Mouse (Mus musculus): ENCODE results near the gene Zgpat. TPM values are rescaled to one million over a fixed set of nuclear protein-coding genes. Genes with fewer than 3 reads are reported as not detected.

Zgpat gene
- polyA plus RNA-seq, 1 experiment from 2014 or later: 36.2 TPM

- no peak overlapping the region for H3K4me3 ChIP-seq (replicated peaks)
- WGBS: 46% methylated on average over 2 of the region's 2 CpGs
These were observed 48.4 kb downstream of the Zgpat start for GRCm38 (mm10) chr2:181413141-181413540.

GRCm38 (mm10) chr2:181415945-181416344 is 51.2 kb downstream of the Zgpat start:
- H3K9me3 ChIP-seq: no peaks in the 10 kb centered on the region
- no peak overlapping the region for H3K4me2 ChIP-seq
- no peaks in the 10 kb centered on the region for H3K4me1 ChIP-seq
- no peak overlapping the region for H3K9ac ChIP-seq
- ATAC-seq (ENCODE audit: insufficient read depth, low FRiP score, low read depth): no peak
- no peak overlapping the region for H3K27ac ChIP-seq
- H3K4me3 ChIP-seq (replicated peaks): no peak overlapping the region
- H3K27me3 ChIP-seq (replicated peaks): no peaks in the 10 kb centered on the region
- no peaks in the 10 kb centered on the region for H3K36me3 ChIP-seq
- WGBS: 47% methylated on average over 3 of the region's 3 CpGs

More at GRCm38 (mm10) chr2:181413141-181413540, 48.4 kb downstream of the Zgpat start:
- no peak overlapping the region for H3K27ac ChIP-seq
- H3K9me3 ChIP-seq: no peaks in the 10 kb centered on the region
- no peaks in the 10 kb centered on the region for H3K27me3 ChIP-seq (replicated peaks)
- H3K4me2 ChIP-seq: no peak overlapping the region
- no peak for ATAC-seq (ENCODE audit: insufficient read depth, low FRiP score, low read depth)
- H3K36me3 ChIP-seq: no peaks in the 10 kb centered on the region
- no peak overlapping the region for H3K9ac ChIP-seq
- H3K4me1 ChIP-seq: no peaks in the 10 kb centered on the region

- WGBS: 68% methylated on average over 7 of the region's 7 CpGs
- Histone ChIP-seq H3K4me3 (replicated peaks) (no peak overlapping the region), H3K27ac (no peak overlapping the region), H3K27me3 (replicated peaks) (no peaks in the 10 kb centered on the region), H3K4me2 (no peak overlapping the region), H3K9me3 (no peaks in the 10 kb centered on the region), H3K36me3 (no peaks in the 10 kb centered on the region), H3K9ac (no peak overlapping the region), H3K4me1 (no peaks in the 10 kb centered on the region)
- peak; percentile 79; the same call in 1 of the 2 replicates for ATAC-seq (ENCODE audit: insufficient read depth, low FRiP score, low read depth)
These were observed 54.6 kb downstream of the Zgpat start for GRCm38 (mm10) chr2:181419359-181419758.

- Histone ChIP-seq H3K27me3 (replicated peaks) (no peaks in the 10 kb centered on the region), H3K4me1 (no peaks in the 10 kb centered on the region), H3K9me3 (no peaks in the 10 kb centered on the region), H3K4me3 (replicated peaks) (no peak overlapping the region), H3K27ac (no peak overlapping the region), H3K36me3 (no peaks in the 10 kb centered on the region), H3K4me2 (no peak overlapping the region), H3K9ac (no peak overlapping the region)
- WGBS: 58% methylated on average over 4 of the region's 4 CpGs
- no peak for ATAC-seq (ENCODE audit: insufficient read depth, low FRiP score, low read depth)
These were observed 55.7 kb downstream of the Zgpat start for GRCm38 (mm10) chr2:181420426-181420825.

- H3K4me3 ChIP-seq (replicated peaks): no peak overlapping the region
- H3K9me3 ChIP-seq: no peaks in the 10 kb centered on the region
- H3K4me2 ChIP-seq: no peak overlapping the region
- no peak overlapping the region for H3K9ac ChIP-seq
- H3K27me3 ChIP-seq (replicated peaks): no peaks in the 10 kb centered on the region
- no peaks in the 10 kb centered on the region for H3K4me1 ChIP-seq
- H3K27ac ChIP-seq: no peak overlapping the region
- H3K36me3 ChIP-seq: no peaks in the 10 kb centered on the region
- ATAC-seq (ENCODE audit: insufficient read depth, low FRiP score, low read depth): peak; percentile 81; the same call in 1 of the 2 replicates
- WGBS: 67% methylated on average over 4 of the region's 4 CpGs
These were observed 56.3 kb downstream of the Zgpat start for GRCm38 (mm10) chr2:181420903-181421638.

GRCm38 (mm10) chr2:181423834-181424233 is 59.1 kb downstream of the Zgpat start:
- Histone ChIP-seq H3K9me3 (no peaks in the 10 kb centered on the region), H3K4me3 (replicated peaks) (no peak overlapping the region), H3K36me3 (no peaks in the 10 kb centered on the region), H3K9ac (no peak overlapping the region), H3K27ac (no peak overlapping the region), H3K4me1 (no peaks in the 10 kb centered on the region), H3K4me2 (no peak overlapping the region), H3K27me3 (replicated peaks) (no peaks in the 10 kb centered on the region)
- ATAC-seq (ENCODE audit: insufficient read depth, low FRiP score, low read depth): no peak
- 92% methylated on average over 9 of the region's 9 CpGs for WGBS

Other genes with a start within 250 kb of the Zgpat start
- 1.5 TPM in 2 replicates for gene Kcnq2, start 229.6 kb upstream of the Zgpat start, polyA plus RNA-seq (2015; fragmentation: Nextera tagmentation; extraction: Ambion mirVana)
- gene Eef1a2, start 207.9 kb upstream of the Zgpat start, polyA plus RNA-seq (2015; fragmentation: Nextera tagmentation; extraction: Ambion mirVana): 0.18 and 0.36 TPM in 2 replicates
- 249 and 269 TPM in 2 replicates for gene Ppdpf, start 177.7 kb upstream of the Zgpat start, polyA plus RNA-seq (2015; fragmentation: Nextera tagmentation; extraction: Ambion mirVana)
- gene Ptk6, start 162.1 kb upstream of the Zgpat start, polyA plus RNA-seq (2015; fragmentation: Nextera tagmentation; extraction: Ambion mirVana): 0.12 TPM in 1 of 2 replicates, not detected in the other
- 0.06 and 0.18 TPM in 2 replicates for gene Srms, start 151.7 kb upstream of the Zgpat start, polyA plus RNA-seq (2015; fragmentation: Nextera tagmentation; extraction: Ambion mirVana)
- gene Fndc11, start 144.9 kb upstream of the Zgpat start, polyA plus RNA-seq (2015; fragmentation: Nextera tagmentation; extraction: Ambion mirVana): 0.09 and 0.26 TPM in 2 replicates
- 2.1 and 2.3 TPM in 2 replicates for gene Helz2, start 122.9 kb upstream of the Zgpat start, polyA plus RNA-seq (2015; fragmentation: Nextera tagmentation; extraction: Ambion mirVana)
- 12.2 and 13.2 TPM in 2 replicates for gene Gmeb2, start 76.9 kb upstream of the Zgpat start, polyA plus RNA-seq (2015; fragmentation: Nextera tagmentation; extraction: Ambion mirVana)
- 37.6 and 39.0 TPM in 2 replicates for gene Stmn3, start 50.4 kb upstream of the Zgpat start, polyA plus RNA-seq (2015; fragmentation: Nextera tagmentation; extraction: Ambion mirVana)
- gene Rtel1, start 45.2 kb upstream of the Zgpat start, polyA plus RNA-seq (2015; fragmentation: Nextera tagmentation; extraction: Ambion mirVana): 35.4 and 39.2 TPM in 2 replicates
- gene Arfrp1, start 476 bp downstream of the Zgpat start, polyA plus RNA-seq (2015; fragmentation: Nextera tagmentation; extraction: Ambion mirVana): 58.6 and 62.4 TPM in 2 replicates
- gene Lime1, start 15.2 kb downstream of the Zgpat start, polyA plus RNA-seq (2015; fragmentation: Nextera tagmentation; extraction: Ambion mirVana): 18.2 and 20.2 TPM in 2 replicates
- gene Zbtb46, start 94.5 kb downstream of the Zgpat start, polyA plus RNA-seq (2015; fragmentation: Nextera tagmentation; extraction: Ambion mirVana): 9.7 and 10.0 TPM in 2 replicates
- gene Abhd16b, start 128.3 kb downstream of the Zgpat start, polyA plus RNA-seq (2015; fragmentation: Nextera tagmentation; extraction: Ambion mirVana): 0.17 and 0.23 TPM in 2 replicates
- gene Tpd52l2, start 132.2 kb downstream of the Zgpat start, polyA plus RNA-seq (2015; fragmentation: Nextera tagmentation; extraction: Ambion mirVana): 136 and 140 TPM in 2 replicates
- gene Dnajc5, start 155.6 kb downstream of the Zgpat start, polyA plus RNA-seq (2015; fragmentation: Nextera tagmentation; extraction: Ambion mirVana): 76.4 and 82.1 TPM in 2 replicates
- 60.9 and 63.5 TPM in 2 replicates for gene Uckl1, start 220.0 kb downstream of the Zgpat start, polyA plus RNA-seq (2015; fragmentation: Nextera tagmentation; extraction: Ambion mirVana)
- 52.7 and 56.6 TPM in 2 replicates for gene Prpf6, start 226.9 kb downstream of the Zgpat start, polyA plus RNA-seq (2015; fragmentation: Nextera tagmentation; extraction: Ambion mirVana)
- gene Zfp512b, start 227.9 kb downstream of the Zgpat start, polyA plus RNA-seq (2015; fragmentation: Nextera tagmentation; extraction: Ambion mirVana): 48.5 and 50.8 TPM in 2 replicates
- gene Samd10, start 234.3 kb downstream of the Zgpat start, polyA plus RNA-seq (2015; fragmentation: Nextera tagmentation; extraction: Ambion mirVana): 25.0 and 26.9 TPM in 2 replicates